Mouse (Mus musculus) spleen, adult 2 months (tissue): ENCODE measurements around the gene Ptgr1. TPM values are rescaled to one million over a fixed set of nuclear protein-coding genes. Genes with fewer than 3 reads are reported as not detected.

Source experiments
- DNase-seq, 2 experiments: peaks; one replicate each; pipeline versions ENCODE4 v3.0.0 to v3.0.0-alpha.2; 2012 to 2021; ENCODE audit warnings: low spot score in 2 of 2, low read depth in 1 of 2
- H3K27ac ChIP-seq: fragments of 200-500 bp; 2 replicates; pipeline ENCODE4 v1.5.1; 2012; ENCODE audit warnings: low read length, inconsistent platforms; ENCODE audit not compliant: insufficient read depth
- H3K27me3 ChIP-seq: fragments of 200-500 bp; 2 replicates; pipeline ENCODE4 v1.6.1; 2012; ENCODE audit warnings: mild to moderate bottlenecking, moderate library complexity, low read length, inconsistent platforms; ENCODE audit not compliant: control insufficient read depth, insufficient read depth
- H3K36me3 ChIP-seq: fragments of 200-500 bp; 2 replicates; pipeline ENCODE4 v1.6.1; 2012; ENCODE audit warnings: mild to moderate bottlenecking, low read length, inconsistent platforms; ENCODE audit not compliant: control insufficient read depth, insufficient read depth
- H3K4me1 ChIP-seq: fragments of 200-500 bp; 2 replicates; pipeline ENCODE4 v1.6.1; 2011; ENCODE audit warnings: inconsistent platforms; ENCODE audit not compliant: control insufficient read depth, insufficient read depth, insufficient read length
- H3K4me3 ChIP-seq: fragments of 200-500 bp; 2 replicates; pipeline ENCODE4 v1.5.1; 2011; ENCODE audit warnings: mild to moderate bottlenecking, inconsistent platforms; ENCODE audit not compliant: insufficient read depth, insufficient read length; ENCODE audit errors: extremely low read depth
- CTCF ChIP-seq: fragments of 200-500 bp; IDR thresholded peaks from 2 replicates; pipeline ENCODE4 v1.5.1; 2011; ENCODE audit warnings: mild to moderate bottlenecking, inconsistent platforms; ENCODE audit not compliant: insufficient read depth, insufficient read length, insufficient replicate concordance; ENCODE audit errors: extremely low read depth
- POLR2A ChIP-seq: fragments of 200-500 bp; IDR thresholded peaks from 2 replicates; pipeline ENCODE4 v1.6.1; 2011; ENCODE audit warnings: low read depth, low read length, inconsistent platforms
- WGBS: fragments of 180-500 bp; shearing (Covaris S2); methylation state at CpG from one replicate; pipeline ENCODE4 v1.1.7; 2018; 5-methylcytosine and 5-hydroxymethylcytosine counted together
- polyA plus RNA-seq: library from polyadenylated mRNA; depleted of rRNA; stranded (reverse); fragments of >200 nt; gene quantifications from 2 replicates; pipeline ENCODE4 v1.2.3, GENCODE M21; 2012

Gene Ptgr1
- polyA plus RNA-seq, 1 experiment, result 0.96 TPM

DNA sequence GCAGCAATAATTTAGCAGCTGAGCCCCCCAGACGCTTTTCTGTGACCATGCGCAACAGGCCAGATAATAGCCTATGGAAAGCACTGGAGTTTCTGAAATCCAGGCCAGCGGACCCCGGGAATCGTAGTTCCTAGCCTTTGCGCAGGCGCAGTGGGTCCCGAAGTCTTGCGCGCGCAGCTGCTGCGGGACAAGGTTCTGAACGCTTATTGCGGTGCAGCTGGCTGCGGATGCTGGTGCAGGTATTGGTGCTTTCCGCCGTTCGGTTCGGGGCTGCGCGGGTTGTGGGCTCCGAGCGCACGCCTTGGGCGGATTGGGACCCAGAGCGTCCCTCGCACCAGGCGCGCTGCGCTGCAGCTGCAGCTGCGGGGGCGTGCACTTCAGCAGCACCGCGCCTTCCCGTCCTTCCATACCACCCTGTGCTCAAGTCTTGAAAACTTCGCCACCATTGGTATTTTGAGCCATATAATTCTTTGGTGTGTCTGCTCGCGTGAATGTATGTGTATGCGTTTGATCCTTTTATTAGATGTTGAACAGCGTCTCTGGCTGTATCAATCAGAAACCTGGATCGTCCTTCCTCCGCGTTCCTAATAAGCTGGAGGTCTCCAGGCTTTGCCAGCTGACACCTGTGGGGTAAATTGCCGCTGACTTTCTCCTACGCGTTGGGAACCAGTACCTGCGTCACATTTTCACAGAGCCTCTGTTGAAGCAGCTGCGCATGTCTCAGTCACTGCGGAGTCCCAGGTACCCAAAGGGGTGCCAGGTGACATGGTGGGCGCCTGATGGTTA, 43.3 kb downstream of the Ptgr1 start, which contains the start of gene Zkscan16:
Gene Zkscan16 (plus strand): TSS at position 209 of the 786 bp plus-strand sequence.
- peak in 1 of 2 experiments; percentile 44 for DNase-seq
- Histone ChIP-seq H3K4me3 (peak within 1 kb of the TSS; percentile 73), H3K4me1 (peaks cover 2% of the 10 kb centered on the region; the same call in 1 of the 2 replicates), H3K27me3 (no peaks in the 10 kb centered on the region), H3K27ac (no peak within 1 kb of the TSS), H3K36me3 (no peaks in the 10 kb centered on the region)
- no peak for TF ChIP-seq POLR2A
- no peak for TF ChIP-seq CTCF
- WGBS, result 3% methylated on average over 50 of the region's 50 CpGs

DNA sequence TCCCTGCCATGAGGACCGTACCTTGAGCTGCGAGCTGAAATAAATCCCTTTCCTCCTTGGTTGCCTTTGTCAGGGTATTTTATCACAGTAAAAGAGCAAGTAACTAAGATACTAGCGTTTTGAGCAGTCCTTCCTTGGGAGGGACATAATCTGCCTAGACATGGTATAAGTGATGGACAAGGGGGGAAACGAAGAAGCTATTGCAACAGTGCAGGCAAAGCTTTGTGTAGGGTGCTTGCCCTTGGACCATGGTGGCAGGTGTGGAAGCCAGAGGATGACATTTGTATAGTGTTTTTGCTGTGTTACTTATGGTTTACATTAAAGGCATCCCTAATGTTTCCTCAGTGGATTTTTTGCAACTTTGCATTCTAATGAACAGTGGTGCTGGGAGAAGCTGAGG, 44.0 kb downstream of the Ptgr1 start:
- 84% methylated on average over 4 of the region's 4 CpGs for WGBS
- no peak overlapping the region for H3K27ac ChIP-seq
- no peak for TF ChIP-seq CTCF
- TF ChIP-seq POLR2A, result no peak
- H3K4me3 ChIP-seq, result peak overlapping the region; percentile 73; the same call in 1 of the 2 replicates
- H3K36me3 ChIP-seq, result no peaks in the 10 kb centered on the region
- H3K27me3 ChIP-seq, result no peaks in the 10 kb centered on the region
- peaks cover 2% of the 10 kb centered on the region; the same call in 1 of the 2 replicates for H3K4me1 ChIP-seq
- no peak for DNase-seq

DNA sequence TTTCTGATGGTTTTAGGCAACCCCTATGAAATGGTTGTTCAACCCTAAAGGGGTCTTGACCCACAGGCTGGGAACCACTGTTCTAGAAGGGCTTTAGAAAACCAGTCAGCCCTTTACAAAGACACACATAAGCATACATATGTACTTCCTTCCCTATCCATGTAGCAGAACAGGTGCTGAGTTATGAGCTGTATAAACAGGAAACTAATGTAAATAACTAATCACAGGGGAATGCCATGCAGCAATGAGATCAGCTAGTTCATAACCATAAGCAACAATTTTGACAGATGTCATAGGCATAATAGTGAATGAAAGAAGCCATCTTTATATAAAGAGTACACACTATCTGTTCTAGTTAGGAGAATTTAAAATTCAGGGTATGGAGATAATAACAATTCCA, 45.3 kb downstream of the Ptgr1 start:
- Histone ChIP-seq H3K4me1 (peaks cover 2% of the 10 kb centered on the region; the same call in 1 of the 2 replicates), H3K36me3 (no peaks in the 10 kb centered on the region), H3K4me3 (no peak overlapping the region), H3K27me3 (no peaks in the 10 kb centered on the region), H3K27ac (no peak overlapping the region)
- DNase-seq, result no peak
- TF ChIP-seq CTCF (no peak), POLR2A (no peak)

DNA sequence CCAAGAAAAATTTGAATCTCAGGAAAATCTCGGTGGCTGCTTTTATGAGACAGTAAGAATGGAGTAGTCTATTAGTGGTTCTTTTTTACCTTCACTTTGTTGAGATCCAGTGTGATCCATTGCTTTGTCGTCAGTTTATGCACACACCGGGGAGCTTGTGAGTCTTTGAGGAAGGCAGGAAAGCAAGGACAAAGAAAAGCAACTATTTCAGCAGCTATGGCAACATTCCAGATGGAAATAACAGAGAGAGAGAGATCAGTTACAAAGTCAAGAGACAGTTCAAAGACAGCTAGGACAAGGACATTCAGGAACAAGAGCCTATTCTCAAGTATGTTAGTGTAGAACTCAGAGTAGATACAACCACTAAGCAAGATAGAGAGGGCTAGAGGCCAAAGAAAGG, 51.1 kb downstream of the Ptgr1 start:
- Histone ChIP-seq H3K27me3 (no peaks in the 10 kb centered on the region), H3K4me3 (no peak overlapping the region), H3K4me1 (peaks cover 7% of the 10 kb centered on the region; the same call in 1 of the 2 replicates), H3K27ac (no peak overlapping the region), H3K36me3 (no peaks in the 10 kb centered on the region)
- no peak for DNase-seq
- no peak for TF ChIP-seq POLR2A
- TF ChIP-seq CTCF, result no peak
- WGBS, result 92% methylated on average over 3 of the region's 3 CpGs

DNA sequence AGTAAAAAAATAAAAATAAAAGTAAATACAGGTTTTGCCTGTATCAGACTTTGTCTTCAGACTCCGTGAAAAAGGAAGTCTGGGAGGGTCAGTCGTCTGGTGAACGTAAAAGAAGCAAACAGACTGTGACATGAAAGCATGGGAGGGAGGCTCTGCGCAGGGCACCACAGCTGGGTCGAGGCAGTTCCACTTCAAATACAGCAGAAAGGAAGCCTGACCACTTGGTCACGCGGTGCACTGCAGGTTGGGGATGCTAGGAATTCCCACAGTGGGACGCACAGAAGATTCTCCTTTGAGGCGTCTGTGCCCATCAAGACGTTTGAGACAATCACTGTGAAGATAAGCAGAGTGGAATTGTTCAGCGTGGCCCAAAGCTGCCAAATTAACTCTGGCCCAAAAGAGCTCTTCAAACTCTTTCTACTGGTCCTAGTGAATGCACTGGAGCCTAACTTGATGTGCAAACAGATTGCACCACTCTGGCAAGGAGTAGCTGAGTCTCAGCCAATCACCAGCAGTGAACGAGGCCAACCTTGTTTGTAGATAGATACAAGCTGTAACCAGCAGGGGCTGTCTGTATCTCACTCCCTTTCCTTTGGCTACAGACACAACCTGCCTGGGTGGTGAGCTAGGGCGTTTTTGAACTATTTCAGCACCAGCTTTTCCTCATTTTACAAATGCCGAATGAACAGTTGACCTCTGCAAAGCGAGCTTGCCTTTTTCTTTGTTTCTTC, 52.0 kb downstream of the Ptgr1 start:
- TF ChIP-seq CTCF (no peak), POLR2A (no peak)
- H3K36me3 ChIP-seq, result no peaks in the 10 kb centered on the region
- H3K4me1 ChIP-seq, result peaks cover 7% of the 10 kb centered on the region; the same call in 1 of the 2 replicates
- H3K27ac ChIP-seq, result no peak overlapping the region; the same call in 1 of the 2 replicates
- 21% methylated on average over 15 of the region's 15 CpGs for WGBS
- DNase-seq, result no peak
- no peaks in the 10 kb centered on the region for H3K27me3 ChIP-seq
- peak overlapping the region; percentile 33; the same call in 1 of the 2 replicates for H3K4me3 ChIP-seq

DNA sequence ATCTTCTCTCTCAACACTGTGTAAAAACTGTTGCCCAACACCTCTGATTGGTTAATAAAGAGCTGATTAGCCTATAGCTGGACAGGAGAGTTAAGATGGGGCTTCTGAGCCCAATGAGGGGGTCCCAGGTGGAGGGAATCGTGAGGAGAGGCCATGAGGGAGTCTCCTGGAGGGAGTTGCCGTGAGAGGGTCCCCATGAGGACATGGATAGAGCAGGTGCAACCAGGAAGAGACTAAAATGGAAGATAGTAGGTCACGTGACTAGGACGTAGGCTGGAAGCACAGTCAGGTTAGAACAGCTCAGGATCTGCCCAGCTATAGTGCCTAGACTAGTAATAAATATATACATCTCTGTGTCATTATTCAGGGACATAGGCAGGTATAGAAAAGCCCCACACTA, 52.6 kb downstream of the Ptgr1 start:
- no peak for TF ChIP-seq POLR2A
- no peak overlapping the region for H3K27ac ChIP-seq
- WGBS, result 78% methylated on average over 4 of the region's 4 CpGs
- no peaks in the 10 kb centered on the region for H3K36me3 ChIP-seq
- peaks cover 7% of the 10 kb centered on the region; the same call in 1 of the 2 replicates for H3K4me1 ChIP-seq
- no peak overlapping the region for H3K4me3 ChIP-seq
- no peaks in the 10 kb centered on the region for H3K27me3 ChIP-seq
- DNase-seq, result no peak
